Mouse (Mus musculus) lung, postnatal 25 days (tissue): Measurements from ENCODE around the gene Zfp229.
"Not testable (repeated sequence)": the region's sequence is repeated elsewhere in the genome, so short reads cannot be mapped to it uniquely, and the experiment has no call there.

Experiments used
- DNase-seq: peaks from one replicate; pipeline ENCODE4 v3.0.0; 2022; ENCODE audit warnings: low spot score

The Zfp229 gene

GRCm38 (mm10) chr17:21730495-21730894, at the start of gene Zfp229:
TSS of gene Zfp229 (plus strand) at chr17:21730795.
- DNase-seq = not testable (repeated sequence)

GRCm38 (mm10) chr17:21691560-21691959, 39.0 kb upstream of the Zfp229 start, which contains the start of gene Gm10226:
TSS of gene Gm10226 (plus strand) at chr17:21691860.
- DNase-seq = no peak

- DNase-seq = no peak
Measured at GRCm38 (mm10) chr17:21693342-21693741, 37.3 kb upstream of the Zfp229 start.

- DNase-seq = no peak
Measured at GRCm38 (mm10) chr17:21696073-21696472, 34.5 kb upstream of the Zfp229 start.

- DNase-seq = no peak
Measured at GRCm38 (mm10) chr17:21702281-21703240, 28.0 kb upstream of the Zfp229 start.

GRCm38 (mm10) chr17:21703414-21703813, 27.2 kb upstream of the Zfp229 start:
- no peak for DNase-seq

- DNase-seq = peak; percentile 93
Measured at GRCm38 (mm10) chr17:21707343-21707996, 23.1 kb upstream of the Zfp229 start, which contains the start of gene Zfp760. TSS of gene Zfp760 (plus strand) at chr17:21707741.

- DNase-seq = no peak
Measured at GRCm38 (mm10) chr17:21708401-21708800, 22.2 kb upstream of the Zfp229 start.

GRCm38 (mm10) chr17:21733049-21733448, 2.5 kb downstream of the Zfp229 start:
- no peak for DNase-seq

GRCm38 (mm10) chr17:21733529-21734031, 3.0 kb downstream of the Zfp229 start:
- DNase-seq = peak; percentile 83

- DNase-seq = peak; percentile 41
Measured at GRCm38 (mm10) chr17:21752791-21753190, 22.2 kb downstream of the Zfp229 start.

- no peak for DNase-seq
Measured at GRCm38 (mm10) chr17:21753342-21754208, 23.0 kb downstream of the Zfp229 start.

- DNase-seq = no peak
Measured at GRCm38 (mm10) chr17:21770336-21770735, 39.7 kb downstream of the Zfp229 start.

GRCm38 (mm10) chr17:21792256-21792655, 61.7 kb downstream of the Zfp229 start:
- no peak for DNase-seq

- not testable (repeated sequence) for DNase-seq
Measured at GRCm38 (mm10) chr17:21801373-21801772, 70.8 kb downstream of the Zfp229 start.
